Mouse (Mus musculus) E14TG2a.4 (cell line): ENCODE measurements at regions not wholly inside any gene's neighbourhood (a gene's known extent, or its start where the extent isn't known, plus 50 kb on each side); places are given as distances from the start of the nearest gene placed in this dataset.

Experiments used
- CTCF ChIP-seq: conservative IDR thresholded peaks from 2 replicates; pipeline ENCODE4 v1.5.1; 2014; ENCODE audit warnings: low read length
- NANOG ChIP-seq: IDR thresholded peaks from 2 replicates; pipeline ENCODE4 v1.6.1; 2014; ENCODE audit warnings: borderline replicate concordance, low read length, mixed read lengths
- POU5F1 ChIP-seq: IDR thresholded peaks from 2 replicates; pipeline ENCODE4 v1.6.1; 2014; ENCODE audit warnings: low read length, borderline replicate concordance

- TF ChIP-seq CTCF (no peak), NANOG (no peak), POU5F1 (no peak)
Observed at GRCm38 (mm10) chr16:57915451-57915850, 160.9 kb upstream of the Col8a1 start.
